Mouse (Mus musculus) cerebellum, adult 9-10 months (tissue): ENCODE results near the gene Col6a6.

Experiments
- DNase-seq: peaks from one replicate; pipeline ENCODE4 v3.0.0; 2022

The Col6a6 gene

DNA sequence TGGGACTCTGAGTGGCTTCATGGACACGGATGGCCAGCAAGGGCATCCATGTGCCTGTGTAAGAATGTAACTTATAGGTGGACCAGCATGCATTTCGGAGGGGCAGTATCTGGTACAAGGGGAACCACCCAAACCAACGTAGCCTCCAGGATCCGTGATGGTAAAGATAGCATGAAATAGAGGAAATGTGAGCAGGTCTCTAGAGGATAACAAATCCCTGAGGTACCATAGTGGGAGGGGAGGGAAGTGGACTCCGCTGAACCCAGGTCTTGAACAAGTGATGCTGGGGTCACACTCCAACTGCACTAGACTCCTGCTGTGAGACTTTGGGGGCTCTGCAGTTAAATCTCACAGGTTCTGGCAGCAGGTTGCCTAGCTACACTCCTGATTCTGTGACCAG lies 27.7 kb downstream of the Col6a6 start:
- DNase-seq: no peak

GRCm38 (mm10) chr9:105796137-105796536 lies 31.8 kb downstream of the Col6a6 start:
- DNase-seq: no peak

GRCm38 (mm10) chr9:105794965-105795364 lies 33.0 kb downstream of the Col6a6 start:
- DNase-seq: no peak

- no peak for DNase-seq
These were observed 36.1 kb downstream of the Col6a6 start for GRCm38 (mm10) chr9:105791810-105792209.

- no peak for DNase-seq
These were observed 39.8 kb downstream of the Col6a6 start for GRCm38 (mm10) chr9:105788203-105788602.

GRCm38 (mm10) chr9:105787800-105788199 lies 40.2 kb downstream of the Col6a6 start:
- no peak for DNase-seq

- DNase-seq: no peak
These were observed 43.9 kb downstream of the Col6a6 start for GRCm38 (mm10) chr9:105784026-105784425.

- DNase-seq: no peak
These were observed 47.3 kb downstream of the Col6a6 start for GRCm38 (mm10) chr9:105780696-105781095.

GRCm38 (mm10) chr9:105778741-105779140 lies 49.2 kb downstream of the Col6a6 start:
- no peak for DNase-seq

GRCm38 (mm10) chr9:105774878-105775277 lies 53.1 kb downstream of the Col6a6 start:
- no peak for DNase-seq

- no peak for DNase-seq
These were observed 53.6 kb downstream of the Col6a6 start for GRCm38 (mm10) chr9:105774321-105774720.

DNA sequence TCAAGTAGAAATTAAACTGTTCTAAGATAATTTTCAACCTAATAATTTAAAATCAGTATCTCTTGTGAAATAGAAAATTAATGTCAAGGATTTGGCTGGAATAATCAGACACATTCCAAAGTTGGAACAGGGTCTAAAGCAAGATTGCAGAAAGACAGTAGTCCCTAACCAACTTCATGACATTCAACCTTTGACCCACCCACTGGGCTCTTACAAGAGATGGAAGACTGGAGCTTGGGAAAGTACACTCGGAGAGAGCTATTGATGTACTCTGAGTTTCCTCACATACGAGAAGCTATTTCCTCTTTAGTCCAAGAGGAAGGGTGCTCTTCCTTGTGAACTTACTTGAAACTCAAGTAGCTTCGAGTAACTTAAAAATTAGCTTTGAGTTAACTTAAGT lies 56.6 kb downstream of the Col6a6 start:
- no peak for DNase-seq

GRCm38 (mm10) chr9:105770690-105771089 lies 57.3 kb downstream of the Col6a6 start:
- DNase-seq: no peak

DNA sequence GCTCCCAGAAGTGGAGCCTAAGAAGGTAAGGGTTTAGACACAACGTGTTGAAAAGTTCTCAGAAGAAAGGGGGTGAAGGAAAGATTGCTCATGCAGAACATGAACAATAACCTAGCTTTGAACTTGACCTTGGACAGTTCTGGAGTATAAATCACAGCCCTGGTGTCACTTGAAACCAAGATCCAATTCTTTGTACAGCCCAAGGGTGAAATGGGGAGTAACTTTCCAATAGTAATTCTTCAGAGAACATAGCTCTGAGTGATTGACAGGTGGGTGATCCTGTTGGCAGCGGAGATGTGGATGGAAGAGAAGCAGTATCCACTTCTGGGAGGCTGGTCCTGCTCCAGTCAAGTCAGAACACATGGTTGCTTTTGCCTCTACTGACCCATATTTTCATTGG lies 62.1 kb downstream of the Col6a6 start:
- DNase-seq: no peak

DNA sequence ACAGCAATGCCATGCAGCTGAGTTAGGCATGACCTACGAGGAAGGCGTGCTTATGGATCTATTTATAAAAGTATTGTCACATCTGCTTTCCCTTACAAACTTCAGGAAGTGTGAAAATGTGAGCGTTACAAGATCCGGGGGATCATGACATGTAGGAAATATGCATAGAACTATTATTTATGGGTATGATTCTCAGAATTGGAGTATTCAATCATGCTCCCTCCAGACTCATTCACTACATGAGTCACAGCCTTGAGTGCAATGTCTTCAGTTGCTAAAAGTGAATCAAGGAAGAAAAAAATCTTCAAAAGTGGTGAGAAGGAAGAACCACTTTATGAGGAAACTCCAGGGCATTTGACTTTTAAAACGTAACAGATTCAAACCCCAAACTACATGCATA lies 63.3 kb downstream of the Col6a6 start:
- DNase-seq: no peak

- no peak for DNase-seq
These were observed 63.8 kb downstream of the Col6a6 start for GRCm38 (mm10) chr9:105764127-105764526.

- DNase-seq: no peak
These were observed 64.3 kb downstream of the Col6a6 start for GRCm38 (mm10) chr9:105763625-105764024.

DNA sequence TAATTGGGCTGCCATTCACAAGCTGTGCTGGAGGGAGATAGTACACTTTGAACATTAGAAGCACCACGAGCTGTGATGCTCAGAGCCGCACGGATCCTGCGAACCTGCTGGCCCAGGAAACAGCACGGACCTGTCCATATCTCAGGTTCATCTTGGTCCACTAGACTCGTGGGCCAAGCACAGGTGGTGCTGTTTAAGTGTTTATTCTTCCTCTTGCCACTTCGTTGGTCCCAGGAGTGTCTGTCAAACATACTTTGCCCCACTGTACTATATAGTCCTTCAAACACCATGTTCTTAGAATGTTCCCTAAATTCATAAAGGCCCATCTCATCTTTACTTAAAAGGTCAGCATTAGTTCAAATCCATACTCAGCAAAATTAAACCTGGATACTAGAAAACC lies 65.7 kb downstream of the Col6a6 start:
- no peak for DNase-seq

- no peak for DNase-seq
These were observed 69.1 kb downstream of the Col6a6 start for GRCm38 (mm10) chr9:105758861-105759260.

- DNase-seq: no peak
These were observed 69.7 kb downstream of the Col6a6 start for GRCm38 (mm10) chr9:105758173-105758765.

GRCm38 (mm10) chr9:105754256-105754655 lies 73.7 kb downstream of the Col6a6 start:
- DNase-seq: no peak

DNA sequence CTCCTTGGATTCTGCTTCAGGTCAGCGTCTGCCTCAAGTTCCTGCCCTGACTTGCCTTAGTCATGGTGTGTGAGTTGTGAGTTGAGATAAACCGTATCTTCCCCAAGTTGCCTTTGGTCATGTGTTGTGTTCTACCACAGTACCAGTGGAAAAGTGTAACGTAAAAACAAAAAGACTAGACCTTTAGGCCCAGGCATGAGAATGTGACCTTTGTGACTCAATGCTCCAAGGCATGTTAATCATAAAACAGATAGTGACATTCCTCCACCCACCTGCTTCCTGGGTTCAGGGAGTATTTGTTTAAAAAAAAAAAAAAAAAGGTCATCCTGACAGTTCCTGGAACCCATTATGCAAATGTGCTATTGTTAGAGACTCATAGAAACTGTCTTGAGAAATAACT lies 82.1 kb downstream of the Col6a6 start:
- DNase-seq: no peak

GRCm38 (mm10) chr9:105740413-105740812 lies 87.5 kb downstream of the Col6a6 start:
- no peak for DNase-seq

GRCm38 (mm10) chr9:105739446-105739845 lies 88.5 kb downstream of the Col6a6 start:
- DNase-seq: no peak

GRCm38 (mm10) chr9:105737448-105737847 lies 90.5 kb downstream of the Col6a6 start:
- DNase-seq: no peak

DNA sequence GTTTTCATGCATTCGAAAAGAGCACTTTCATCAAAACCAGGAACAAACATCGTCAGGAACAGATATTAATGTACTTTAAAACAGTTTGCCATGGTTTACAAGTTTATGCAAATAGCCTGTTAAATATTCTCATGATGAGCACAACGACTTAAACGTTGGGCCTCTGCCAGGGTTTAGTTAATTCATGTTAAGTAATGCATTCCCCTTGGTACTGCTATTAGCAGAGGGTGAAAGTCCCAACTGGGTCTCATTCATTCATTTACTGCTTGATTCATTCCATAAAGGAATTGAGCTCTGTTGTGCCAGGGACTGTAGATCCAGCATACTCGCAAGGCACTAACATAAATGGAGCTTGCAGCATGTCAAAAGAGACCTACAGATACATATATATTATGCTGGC lies 92.8 kb downstream of the Col6a6 start:
- DNase-seq: no peak
